19 mouse cellular contexts compared by ENCODE assay signal in genomic region chr19:10914291-10914690, GRCm38 (mm10). TPM values are rescaled to one million over a fixed set of nuclear protein-coding genes. Genes with fewer than 3 reads are reported as not detected.
DNase-seq lines count a peak whose midpoint lies in the region; ATAC-seq lines count a peak whose summit lies in the region.
"Had no signal": no experiment of that assay in that cellular context is flagged by ENCODE, and none has a peak within 500 bp of the region (broad histone marks: within the 10 kb centered on the region; RNA-seq: fewer than 3 reads in every experiment).

No protein-coding gene starts in this region.

- H3K9me3 ChIP-seq in embryonic facial prominence, embryonic 14.5 days (ENCODE audit: control insufficient read depth, low read length): no peaks in the 10 kb centered on the region
- no peaks in the 10 kb centered on the region for H3K9me3 ChIP-seq in embryonic facial prominence, embryonic 10.5 days
- no peaks in the 10 kb centered on the region for H3K9me3 ChIP-seq in hindbrain, embryonic 13.5 days
- H3K9me3 ChIP-seq in hindbrain, embryonic 14.5 days (ENCODE audit: control insufficient read depth, low read length): no peaks in the 10 kb centered on the region
- H3K9me3 ChIP-seq: embryonic facial prominence, embryonic 12.5 days; forebrain, embryonic 12.5 days; hindbrain, embryonic 12.5 days; limb, embryonic 10.5 days; liver, embryonic 13.5 days; neural tube, embryonic 15.5 days had no signal

- no peak for ATAC-seq in embryonic facial prominence, embryonic 14.5 days (ENCODE audit: low read depth)
- ATAC-seq in hindbrain, embryonic 13.5 days (ENCODE audit: low FRiP score): no peak
- ATAC-seq in hindbrain, embryonic 14.5 days (ENCODE audit: low FRiP score): no peak
- peak; percentile 84 for ATAC-seq in common myeloid progenitor, adult 5-6 weeks (replicated peaks; ENCODE audit: low read depth, poor library complexity, severe bottlenecking)
- ATAC-seq: intestine, postnatal 0 days had no signal

- no peak overlapping the region for H3K4me2 ChIP-seq in embryonic facial prominence, embryonic 14.5 days (ENCODE audit: low read depth, low read length)
- H3K4me2 ChIP-seq in hindbrain, embryonic 13.5 days: no peak overlapping the region
- H3K4me2 ChIP-seq in hindbrain, embryonic 14.5 days (replicated peaks): no peak overlapping the region
- H3K4me2 ChIP-seq: embryonic facial prominence, embryonic 12.5 days; forebrain, embryonic 12.5 days; hindbrain, embryonic 12.5 days; liver, embryonic 13.5 days; neural tube, embryonic 15.5 days had no signal

- no peak overlapping the region for H3K9ac ChIP-seq in embryonic facial prominence, embryonic 14.5 days (ENCODE audit: low read depth, low read length)
- H3K9ac ChIP-seq in hindbrain, embryonic 13.5 days: 0 out of 2 replicates have a peak overlapping the region, but pooled peaks have one; percentile 8
- no peak overlapping the region for H3K9ac ChIP-seq in hindbrain, embryonic 14.5 days
- H3K9ac ChIP-seq: embryonic facial prominence, embryonic 12.5 days; forebrain, embryonic 12.5 days; liver, embryonic 13.5 days; neural tube, embryonic 15.5 days had no signal

- H3K4me1 ChIP-seq in embryonic facial prominence, embryonic 14.5 days (ENCODE audit: control insufficient read depth, insufficient read depth, low read length): no peaks in the 10 kb centered on the region
- no peaks in the 10 kb centered on the region for H3K4me1 ChIP-seq in embryonic facial prominence, embryonic 10.5 days
- H3K4me1 ChIP-seq in hindbrain, embryonic 13.5 days (replicated peaks): no peaks in the 10 kb centered on the region
- H3K4me1 ChIP-seq in hindbrain, embryonic 14.5 days (replicated peaks; ENCODE audit: control insufficient read depth, insufficient read depth, low read length): no peaks in the 10 kb centered on the region
- H3K4me1 ChIP-seq: embryonic facial prominence, embryonic 12.5 days; forebrain, embryonic 12.5 days; hindbrain, embryonic 12.5 days; limb, embryonic 10.5 days; neural tube, embryonic 15.5 days had no signal

- H3K27me3 ChIP-seq in embryonic facial prominence, embryonic 14.5 days (replicated peaks; ENCODE audit: control insufficient read depth, insufficient read depth, low read length): no peaks in the 10 kb centered on the region
- H3K27me3 ChIP-seq in embryonic facial prominence, embryonic 10.5 days (replicated peaks; ENCODE audit: low read depth, poor library complexity, severe bottlenecking): no peaks in the 10 kb centered on the region
- no peaks in the 10 kb centered on the region for H3K27me3 ChIP-seq in hindbrain, embryonic 13.5 days
- no peaks in the 10 kb centered on the region for H3K27me3 ChIP-seq in hindbrain, embryonic 14.5 days (ENCODE audit: control insufficient read depth, insufficient read depth, low read length)
- H3K27me3 ChIP-seq: embryonic facial prominence, embryonic 12.5 days; forebrain, embryonic 12.5 days; hindbrain, embryonic 12.5 days; neural tube, embryonic 15.5 days had no signal

- 51% methylated on average over 7 of the region's 7 CpGs for WGBS in embryonic facial prominence, embryonic 14.5 days
- WGBS in embryonic facial prominence, embryonic 10.5 days: 75% methylated on average over 7 of the region's 7 CpGs
- 80% methylated on average over 7 of the region's 7 CpGs for WGBS in hindbrain, embryonic 13.5 days
- WGBS in hindbrain, embryonic 14.5 days: 81% methylated on average over 7 of the region's 7 CpGs

- H3K36me3 ChIP-seq in embryonic facial prominence, embryonic 14.5 days (ENCODE audit: control insufficient read depth, insufficient read depth, low read length): no peaks in the 10 kb centered on the region
- H3K36me3 ChIP-seq in embryonic facial prominence, embryonic 10.5 days (replicated peaks): 0 out of 2 replicates have a peak, but pooled peaks cover 2% of the 10 kb centered on the region
- H3K36me3 ChIP-seq in hindbrain, embryonic 13.5 days: no peaks in the 10 kb centered on the region; the same call in 1 of the 2 replicates
- no peaks in the 10 kb centered on the region for H3K36me3 ChIP-seq in hindbrain, embryonic 14.5 days (replicated peaks; ENCODE audit: control insufficient read depth, insufficient read depth)
- H3K36me3 ChIP-seq: embryonic facial prominence, embryonic 12.5 days; forebrain, embryonic 12.5 days; hindbrain, embryonic 12.5 days; liver, embryonic 13.5 days; neural tube, embryonic 15.5 days had no signal

- no peak overlapping the region for H3K4me3 ChIP-seq in embryonic facial prominence, embryonic 14.5 days (ENCODE audit: low read depth, low read length)
- H3K4me3 ChIP-seq in embryonic facial prominence, embryonic 10.5 days: no peak overlapping the region
- H3K4me3 ChIP-seq in hindbrain, embryonic 13.5 days: no peak overlapping the region
- no peak overlapping the region for H3K4me3 ChIP-seq in hindbrain, embryonic 14.5 days (replicated peaks; ENCODE audit: low read length)
- H3K4me3 ChIP-seq: embryonic facial prominence, embryonic 12.5 days; forebrain, embryonic 12.5 days; hindbrain, embryonic 12.5 days; limb, embryonic 10.5 days; liver, embryonic 13.5 days; neural tube, embryonic 15.5 days had no signal

- DNase-seq in embryonic facial prominence, embryonic 14.5 days (ENCODE audit: low spot score): peak; percentile 21
- no peak for DNase-seq in embryonic facial prominence, embryonic 10.5 days (ENCODE audit: low spot score)
- DNase-seq in hindbrain, embryonic 14.5 days (ENCODE audit: low spot score): no peak
- peak; percentile 40 for DNase-seq in skeletal muscle tissue, adult 2 months (ENCODE audit: low read depth, low spot score)
- DNase-seq in right cerebral cortex, postnatal 25 days: no peak
- no peak for DNase-seq in frontal cortex, postnatal 36 days (ENCODE audit: low spot score in 2 of 2)
- DNase-seq: adrenal gland, postnatal 25 days; cerebellum, postnatal 25 days; liver, embryonic 13.5 days; right cerebral cortex, adult 18-20 months had no signal

- no peak overlapping the region for H3K27ac ChIP-seq in embryonic facial prominence, embryonic 14.5 days (replicated peaks; ENCODE audit: low read depth, low read length)
- no peak overlapping the region for H3K27ac ChIP-seq in embryonic facial prominence, embryonic 10.5 days (replicated peaks)
- no peak overlapping the region for H3K27ac ChIP-seq in hindbrain, embryonic 13.5 days
- H3K27ac ChIP-seq in hindbrain, embryonic 14.5 days: no peak overlapping the region
- H3K27ac ChIP-seq: embryonic facial prominence, embryonic 12.5 days; forebrain, embryonic 12.5 days; hindbrain, embryonic 12.5 days; limb, embryonic 10.5 days; liver, embryonic 13.5 days; macrophage; neural tube, embryonic 15.5 days had no signal

RNA-seq across cellular contexts. Expression of gene Zp1, which starts 6.1 kb away (rescaled TPM):
- polyA plus RNA-seq in embryonic facial prominence, embryonic 14.5 days (2014; fragmentation: Nextera tagmentation; extraction: Ambion mirVana): 0.17 TPM in 1 of 2 replicates, not detected in the other
- not detected in 2 replicates for polyA plus RNA-seq in embryonic facial prominence, embryonic 10.5 days (2016; fragmentation: Nextera tagmentation; extraction: Ambion mirVana)
- not detected in 2 replicates for polyA plus RNA-seq in hindbrain, embryonic 13.5 days (2015; fragmentation: Nextera tagmentation; extraction: Ambion mirVana)
- polyA plus RNA-seq in hindbrain, embryonic 14.5 days (2014; fragmentation: Nextera tagmentation; extraction: Ambion mirVana): 0.30 and 0.47 TPM in 2 replicates
- total RNA-seq in common myeloid progenitor, adult 5-6 weeks (2017): not detected in 2 replicates
- total RNA-seq: adrenal gland, postnatal 25 days had no signal
- polyA plus RNA-seq: forebrain, embryonic 12.5 days; hindbrain, embryonic 12.5 days; intestine, postnatal 0 days; limb, embryonic 10.5 days; liver, embryonic 13.5 days; macrophage had no signal

RNA-seq across cellular contexts. Expression of gene Prpf19, which starts 19.3 kb away (rescaled TPM):
- 41.9 and 46.1 TPM in 2 replicates for polyA plus RNA-seq in embryonic facial prominence, embryonic 14.5 days (2014; fragmentation: Nextera tagmentation; extraction: Ambion mirVana)
- 38.9 and 42.0 TPM in 2 replicates for polyA plus RNA-seq in embryonic facial prominence, embryonic 10.5 days (2016; fragmentation: Nextera tagmentation; extraction: Ambion mirVana)
- 40.2 and 42.9 TPM in 2 replicates for polyA plus RNA-seq in hindbrain, embryonic 13.5 days (2015; fragmentation: Nextera tagmentation; extraction: Ambion mirVana)
- polyA plus RNA-seq in hindbrain, embryonic 14.5 days (2014; fragmentation: Nextera tagmentation; extraction: Ambion mirVana): 33.4 and 41.5 TPM in 2 replicates
- 121 and 140 TPM in 2 replicates for total RNA-seq in common myeloid progenitor, adult 5-6 weeks (2017)

RNA-seq across cellular contexts. Expression of gene Ptgdr2, which starts 22.7 kb away (rescaled TPM):
- 0.08 and 0.20 TPM in 2 replicates for polyA plus RNA-seq in embryonic facial prominence, embryonic 14.5 days (2014; fragmentation: Nextera tagmentation; extraction: Ambion mirVana)
- polyA plus RNA-seq in embryonic facial prominence, embryonic 10.5 days (2016; fragmentation: Nextera tagmentation; extraction: Ambion mirVana): 0.09 TPM in 1 of 2 replicates, not detected in the other
- 0.19 and 0.22 TPM in 2 replicates for polyA plus RNA-seq in hindbrain, embryonic 13.5 days (2015; fragmentation: Nextera tagmentation; extraction: Ambion mirVana)
- polyA plus RNA-seq in hindbrain, embryonic 14.5 days (2014; fragmentation: Nextera tagmentation; extraction: Ambion mirVana): 0.23 and 0.24 TPM in 2 replicates
- 0.23 TPM in 1 of 2 replicates, not detected in the other for total RNA-seq in common myeloid progenitor, adult 5-6 weeks (2017)
- polyA plus RNA-seq: intestine, postnatal 0 days; liver, embryonic 13.5 days; macrophage; neural tube, embryonic 15.5 days had no signal

RNA-seq across cellular contexts. Expression of gene Tmem109, which starts 32.5 kb away (rescaled TPM):
- 131 and 137 TPM in 2 replicates for polyA plus RNA-seq in embryonic facial prominence, embryonic 14.5 days (2014; fragmentation: Nextera tagmentation; extraction: Ambion mirVana)
- 60.8 and 63.7 TPM in 2 replicates for polyA plus RNA-seq in embryonic facial prominence, embryonic 10.5 days (2016; fragmentation: Nextera tagmentation; extraction: Ambion mirVana)
- polyA plus RNA-seq in hindbrain, embryonic 13.5 days (2015; fragmentation: Nextera tagmentation; extraction: Ambion mirVana): 34.2 and 34.3 TPM in 2 replicates
- 37.0 and 44.8 TPM in 2 replicates for polyA plus RNA-seq in hindbrain, embryonic 14.5 days (2014; fragmentation: Nextera tagmentation; extraction: Ambion mirVana)
- total RNA-seq in common myeloid progenitor, adult 5-6 weeks (2017): 16.2 and 24.7 TPM in 2 replicates

RNA-seq across cellular contexts. Expression of gene Ccdc86, which starts 34.8 kb away (rescaled TPM):
- polyA plus RNA-seq in embryonic facial prominence, embryonic 14.5 days (2014; fragmentation: Nextera tagmentation; extraction: Ambion mirVana): 22.4 and 25.2 TPM in 2 replicates
- polyA plus RNA-seq in embryonic facial prominence, embryonic 10.5 days (2016; fragmentation: Nextera tagmentation; extraction: Ambion mirVana): 47.2 and 51.5 TPM in 2 replicates
- 15.0 and 15.2 TPM in 2 replicates for polyA plus RNA-seq in hindbrain, embryonic 13.5 days (2015; fragmentation: Nextera tagmentation; extraction: Ambion mirVana)
- polyA plus RNA-seq in hindbrain, embryonic 14.5 days (2014; fragmentation: Nextera tagmentation; extraction: Ambion mirVana): 11.6 and 12.8 TPM in 2 replicates
- 13.9 and 21.4 TPM in 2 replicates for total RNA-seq in common myeloid progenitor, adult 5-6 weeks (2017)

Comparison
In these comparisons a context has a peak if more than half of its experiments do, and no peak if none do; other contexts are left out.
1. DNase-seq: peak in embryonic facial prominence, embryonic 14.5 days (single experiment) and skeletal muscle tissue, adult 2 months (single experiment); none in embryonic facial prominence, embryonic 10.5 days (single experiment), hindbrain, embryonic 14.5 days (single experiment), right cerebral cortex, postnatal 25 days (single experiment) and frontal cortex, postnatal 36 days (0 of 2).